Mouse (Mus musculus) MEL (cell line): ENCODE data around the gene Cpeb4. TPM values are rescaled to one million over a fixed set of nuclear protein-coding genes. Genes with fewer than 3 reads are reported as not detected.

Source experiments
- DNase-seq: peaks from one replicate; pipeline ENCODE4 v3.0.0; 2011; ENCODE audit warnings: low read depth, low spot score
- H3K27ac ChIP-seq: 2 replicates; pipeline ENCODE4 v1.5.1; 2012; ENCODE audit warnings: low read depth, mild to moderate bottlenecking, control low read depth, low read length, moderate library complexity; ENCODE audit not compliant: control insufficient read depth
- H3K27me3 ChIP-seq, 2 experiments: fragments of 150-350 bp in 1 of 2; sonication (generic) in 1 of 2; 2 replicates each; pipeline ENCODE4 v1.6.1; 2012; ENCODE audit warnings: low read length in 2 of 2, mild to moderate bottlenecking in 2 of 2, improper control_type of control experiment in 1 of 2, moderate library complexity in 1 of 2; ENCODE audit not compliant: insufficient read depth in 2 of 2, control insufficient read depth in 1 of 2
- H3K36me3 ChIP-seq, 2 experiments: 2 replicates each; pipeline ENCODE4 v1.6.1; 2012 to 2014; ENCODE audit warnings: low read length in 2 of 2, improper control_type of control experiment in 1 of 2, inconsistent platforms in 1 of 2, mild to moderate bottlenecking in 1 of 2; ENCODE audit not compliant: insufficient read depth in 2 of 2, control insufficient read depth in 1 of 2
- H3K4me1 ChIP-seq, 2 experiments: fragments of 150-350 bp in 1 of 2; sonication (generic) in 1 of 2; 2 replicates each; pipeline ENCODE4 v1.6.1; 2012; ENCODE audit warnings: low read length in 2 of 2, improper control_type of control experiment in 1 of 2, mild to moderate bottlenecking in 1 of 2; ENCODE audit not compliant: insufficient read depth in 2 of 2, control insufficient read depth in 1 of 2
- H3K4me3 ChIP-seq, 2 experiments: fragments of 150-350 bp in 1 of 2; sonication (generic) in 1 of 2; 2 replicates each; pipeline ENCODE4 v1.5.1; 2012; ENCODE audit warnings: low read depth in 2 of 2, low read length in 2 of 2, mild to moderate bottlenecking in 2 of 2, moderate library complexity in 2 of 2, control low read depth in 1 of 2, improper control_type of control experiment in 1 of 2; ENCODE audit not compliant: control insufficient read depth in 1 of 2, insufficient read depth in 1 of 2
- H3K79me2 ChIP-seq: 2 replicates; pipeline ENCODE4 v1.6.1; 2012; ENCODE audit warnings: mild to moderate bottlenecking, low read length, moderate library complexity; ENCODE audit not compliant: control insufficient read depth, poor library complexity, insufficient read depth
- H3K9ac ChIP-seq: 2 replicates; pipeline ENCODE4 v1.6.1; 2012; ENCODE audit warnings: low read depth, mild to moderate bottlenecking, control low read depth, low read length, moderate library complexity; ENCODE audit not compliant: control insufficient read depth, poor library complexity, severe bottlenecking
- H3K9me3 ChIP-seq: fragments of 150-350 bp; sonication (generic); replicated peaks from 2 replicates; pipeline ENCODE4 v1.6.1; 2012; ENCODE audit warnings: mild to moderate bottlenecking, low read length, improper control_type of control experiment, moderate library complexity; ENCODE audit not compliant: insufficient read depth
- CHD1 ChIP-seq: IDR thresholded peaks from 2 replicates; pipeline ENCODE4 v1.6.1; 2012; ENCODE audit warnings: low read depth, mild to moderate bottlenecking, inconsistent platforms, low read length, improper control_type of control experiment
- CTCF ChIP-seq, 3 experiments: IDR thresholded peaks in 2 of 3; conservative IDR thresholded peaks in 1 of 3; 2 replicates each; pipeline ENCODE4 v1.5.1; 2011 to 2012; ENCODE audit warnings: low read length in 3 of 3, low read depth in 2 of 3, mild to moderate bottlenecking in 2 of 3, improper control_type of control experiment in 1 of 3, inconsistent platforms in 1 of 3, mixed read lengths in 1 of 3, moderate library complexity in 1 of 3; ENCODE audit not compliant: control insufficient read depth in 1 of 3, insufficient read depth in 1 of 3, poor library complexity in 1 of 3, severe bottlenecking in 1 of 3
- E2F4 ChIP-seq: IDR thresholded peaks from 2 replicates; pipeline ENCODE4 v1.6.1; 2011; ENCODE audit warnings: low read depth, low read length, improper control_type of control experiment, borderline replicate concordance
- ELF1 ChIP-seq: IDR thresholded peaks from 2 replicates; pipeline ENCODE4 v1.6.1; 2014; ENCODE audit warnings: low read depth, mild to moderate bottlenecking, inconsistent platforms, low read length, improper control_type of control experiment, moderate library complexity
- KAT2A ChIP-seq: conservative IDR thresholded peaks from 2 replicates; pipeline ENCODE4 v1.6.1; 2012; ENCODE audit warnings: low read depth, low read length, improper control_type of control experiment, inconsistent platforms
- MAFK ChIP-seq: IDR thresholded peaks from 2 replicates; pipeline ENCODE4 v1.6.1; 2011; ENCODE audit warnings: low read depth, mild to moderate bottlenecking, low read length, improper control_type of control experiment, borderline replicate concordance
- MAX ChIP-seq: IDR thresholded peaks from 2 replicates; pipeline ENCODE4 v1.6.1; 2011; ENCODE audit warnings: low read length, improper control_type of control experiment
- MAZ ChIP-seq: IDR thresholded peaks from 2 replicates; pipeline ENCODE4 v1.6.1; 2012; ENCODE audit warnings: low read depth, mild to moderate bottlenecking, inconsistent platforms, low read length, improper control_type of control experiment
- MXI1 ChIP-seq: IDR thresholded peaks from 2 replicates; pipeline ENCODE4 v1.6.1; 2011; ENCODE audit warnings: mild to moderate bottlenecking, low read depth, low read length, improper control_type of control experiment
- MYB ChIP-seq: IDR thresholded peaks from 2 replicates; pipeline ENCODE4 v1.6.1; 2011; ENCODE audit warnings: mild to moderate bottlenecking, low read depth, low read length, improper control_type of control experiment
- NELFE ChIP-seq: IDR thresholded peaks from 2 replicates; pipeline ENCODE4 v1.6.1; 2011; ENCODE audit warnings: low read depth, low read length, improper control_type of control experiment
- POLR2AphosphoS2 ChIP-seq: IDR thresholded peaks from 2 replicates; pipeline ENCODE4 v1.6.1; 2011; ENCODE audit warnings: low read length, improper control_type of control experiment
- RCOR1 ChIP-seq: IDR thresholded peaks from 2 replicates; pipeline ENCODE4 v1.6.1; 2012; ENCODE audit warnings: low read depth, mild to moderate bottlenecking, inconsistent platforms, low read length, improper control_type of control experiment
- USF1 ChIP-seq: IDR thresholded peaks from 2 replicates; pipeline ENCODE4 v1.6.1; 2014; ENCODE audit warnings: low read depth, mild to moderate bottlenecking, inconsistent platforms, low read length, improper control_type of control experiment, moderate library complexity
- USF2 ChIP-seq, 2 experiments: IDR thresholded peaks; 2 replicates each; pipeline ENCODE4 v1.6.1; 2011 to 2012; ENCODE audit warnings: improper control_type of control experiment in 2 of 2, low read length in 2 of 2, borderline replicate concordance in 1 of 2, inconsistent platforms in 1 of 2, low read depth in 1 of 2, mild to moderate bottlenecking in 1 of 2; ENCODE audit not compliant: insufficient read depth in 1 of 2
- ZMIZ1 ChIP-seq: IDR thresholded peaks from 2 replicates; pipeline ENCODE4 v1.6.1; 2012; ENCODE audit warnings: low read depth, mild to moderate bottlenecking, inconsistent platforms, low read length, improper control_type of control experiment, moderate library complexity
- polyA plus RNA-seq, 2 experiments: library from polyadenylated mRNA; stranded (reverse) in 1 of 2; unstranded in 1 of 2; fragments of >175 nt in 1 of 2; fragments of >200 nt in 1 of 2; gene quantifications; 2 replicates each; pipeline versions ENCODE4 v1.2.1 to v1.2.4; 2012; ENCODE audit warnings: low replicate concordance in 2 of 2, low read depth in 1 of 2; ENCODE audit not compliant: insufficient read length in 2 of 2, insufficient read depth in 1 of 2, missing spikeins in 1 of 2
- total RNA-seq: library from RNA; depleted of rRNA; stranded (reverse); fragments of 300-350 nt; gene quantifications from 2 replicates; pipeline ENCODE4 v1.2.3, GENCODE M21; 2012

Cpeb4 gene
- total and polyA plus RNA-seq, 3 experiments, result 3.8 to 4.9 TPM; not detected in 1

DNA sequence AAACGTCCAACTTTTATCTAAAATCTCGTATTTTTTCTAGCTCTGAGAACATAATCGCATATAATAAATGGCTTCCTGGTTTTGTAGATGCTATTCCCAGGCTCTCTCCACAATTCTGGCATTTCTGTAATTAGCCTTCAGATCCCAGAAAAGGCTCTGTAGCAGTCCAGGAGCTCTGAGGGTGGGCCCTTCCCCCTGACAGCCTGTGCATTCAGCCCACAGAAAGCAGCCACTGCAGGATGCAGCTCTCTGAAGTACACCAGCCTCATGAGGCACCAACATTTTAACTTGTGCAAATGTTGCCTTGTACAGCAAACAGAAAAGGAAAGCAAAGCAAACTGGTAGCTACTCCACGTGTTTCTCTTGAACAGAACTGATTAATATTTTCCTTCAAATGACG is 17.1 kb upstream of the Cpeb4 start:
- Histone ChIP-seq H3K27me3 (peaks cover 2 to 4% of the 10 kb centered on the region in 2 experiments; a peak in 2 of 4 replicates), H3K4me1 (no peaks in the 10 kb centered on the region), H3K4me3 (no peak overlapping the region), H3K27ac (no peak overlapping the region), H3K9ac (no peak overlapping the region), H3K79me2 (no peaks in the 10 kb centered on the region), H3K36me3 (no peaks in the 10 kb centered on the region), H3K9me3 (no peaks in the 10 kb centered on the region)
- no peak for TF ChIP-seq MXI1
- TF ChIP-seq USF2 (IDR thresholded peaks at IDR 0.05; ENCODE audit: borderline replicate concordance in 1 of 2, insufficient read depth in 1 of 2, low read depth in 1 of 2, low read length in 2 of 2), result no peak
- DNase-seq, result no peak

GRCm38 (mm10) chr11:31857479-31857878 is 14.5 kb upstream of the Cpeb4 start:
- H3K9ac ChIP-seq, result no peak overlapping the region
- H3K4me1 ChIP-seq, result peaks cover 9 to 12% of the 10 kb centered on the region in 2 experiments
- H3K27ac ChIP-seq, result no peak overlapping the region
- H3K27me3 ChIP-seq, result peaks cover 2 to 4% of the 10 kb centered on the region in 2 experiments; a peak in 2 of 4 replicates
- H3K36me3 ChIP-seq, result peaks cover 0 to 13% of the 10 kb centered on the region in 2 experiments; a peak in 2 of 4 replicates
- TF ChIP-seq MAFK (no peak), USF1 (no peak), ELF1 (no peak), RCOR1 (no peak), CHD1 (no peak), NELFE (no peak), E2F4 (no peak), CTCF (IDR thresholded peaks at IDR 0.05 in 2 of 3, conservative IDR thresholded peaks at IDR 0.05 in 1 of 3; ENCODE audit: control insufficient read depth in 1 of 3, insufficient read depth in 1 of 3, low read depth in 2 of 3, low read length in 3 of 3, poor library complexity in 1 of 3, severe bottlenecking in 1 of 3) (no peak), MYB (no peak), ZMIZ1 (no peak), POLR2AphosphoS2 (no peak), KAT2A (no peak), MAZ (no peak), MAX (no peak), USF2 (IDR thresholded peaks at IDR 0.05; ENCODE audit: borderline replicate concordance in 1 of 2, insufficient read depth in 1 of 2, low read depth in 1 of 2, low read length in 2 of 2) (no peak)
- H3K9me3 ChIP-seq, result no peaks in the 10 kb centered on the region
- no peaks in the 10 kb centered on the region for H3K79me2 ChIP-seq
- H3K4me3 ChIP-seq, result no peak overlapping the region
- DNase-seq, result no peak
